Mouse (Mus musculus): ENCODE data around the gene Trim60. TPM values are rescaled to one million over a fixed set of nuclear protein-coding genes. Genes with fewer than 3 reads are reported as not detected.

Gene Trim60
- total RNA-seq, 2 experiments from 2014 or later = not detected

DNA sequence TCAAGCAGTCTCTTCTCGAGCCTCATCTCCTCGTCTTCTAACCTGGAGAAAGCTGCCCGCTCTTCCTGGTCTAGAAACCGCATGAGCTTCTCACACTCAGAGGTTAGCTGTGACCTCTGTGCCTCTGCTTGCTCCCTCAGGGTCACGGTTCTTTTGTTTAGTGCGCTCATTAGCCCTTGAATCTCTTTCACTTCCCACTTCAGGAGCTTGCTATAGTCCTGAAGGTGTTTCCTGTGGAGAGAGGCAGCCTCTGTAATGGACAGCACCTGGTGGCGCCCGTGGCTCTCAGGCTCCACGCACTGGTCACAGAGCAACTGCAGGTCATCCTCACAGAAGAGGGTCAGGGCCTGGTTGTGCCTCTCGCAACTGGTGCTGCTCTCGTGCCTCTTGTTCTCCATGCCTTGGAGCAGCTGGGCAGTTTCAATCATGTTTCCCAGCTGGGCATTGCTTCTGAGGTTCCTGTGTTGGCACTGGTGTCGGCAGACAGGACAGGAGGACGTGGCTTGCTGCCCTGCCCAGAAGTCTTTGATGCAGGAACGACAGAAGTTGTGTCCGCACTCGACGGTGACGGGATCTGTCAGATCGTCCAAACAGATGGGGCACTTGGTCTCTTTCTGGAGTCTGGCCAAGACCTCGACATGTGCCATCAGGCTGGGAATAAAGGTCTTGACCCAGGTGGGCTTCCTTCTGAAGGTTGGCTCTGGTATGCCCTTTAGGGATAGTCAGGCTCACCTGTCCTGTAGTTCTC is 35.1 kb downstream of the Trim60 start:
- DNase-seq = no peak

GRCm38 (mm10) chr8:64962836-64963235 is 55.5 kb downstream of the Trim60 start:
- DNase-seq = no peak

DNA sequence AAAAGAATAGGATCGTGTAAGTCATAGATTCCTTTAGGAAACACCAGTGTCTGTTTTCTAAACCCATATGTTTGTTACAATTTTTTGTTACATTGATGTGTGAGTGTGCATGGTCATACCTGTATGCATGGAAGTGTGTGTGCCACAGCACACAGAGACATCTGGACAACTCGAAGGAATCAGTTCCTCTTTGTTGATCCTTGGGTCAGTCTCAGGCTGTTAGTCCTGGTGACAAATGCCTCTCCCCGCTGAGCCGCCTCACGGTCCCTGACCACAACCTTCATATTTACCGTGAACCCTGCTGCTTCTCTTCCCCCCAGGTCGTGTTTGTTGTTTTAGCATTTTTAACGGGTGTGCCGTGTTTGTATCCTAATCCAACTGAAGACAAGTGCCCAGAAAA is 59.4 kb downstream of the Trim60 start:
- no peak for DNase-seq

GRCm38 (mm10) chr8:64952101-64952500 is 66.3 kb downstream of the Trim60 start:
- DNase-seq = no peak

Other genes with a start within 250 kb of the Trim60 start
- 10 to 100 TPM; 12.1 to 12.6 TPM for gene Klhl2, start 168.6 kb downstream of the Trim60 start, total RNA-seq (2021)
- 10 to 100 TPM; 20.5 to 22.6 TPM for gene Tmem192, start 71.4 kb downstream of the Trim60 start, total RNA-seq (2021)
- gene Trim75, start 30.8 kb downstream of the Trim60 start, total RNA-seq (2021) = not detected
- not detected for gene Trim61, start 61 bp downstream of the Trim60 start, total RNA-seq (2021)
- gene Apela, start 18.8 kb upstream of the Trim60 start, total RNA-seq (2021) = 1 to 10 TPM; 1.5 to 1.7 TPM
- not detected for gene Gm10663, start 56.4 kb upstream of the Trim60 start, total RNA-seq (2021)
- gene BC030870, start 111.0 kb upstream of the Trim60 start, total RNA-seq (2021) = not detected